Mouse (Mus musculus): ENCODE measurements around the gene Rad51b. TPM values are rescaled to one million over a fixed set of nuclear protein-coding genes. Genes with fewer than 3 reads are reported as not detected.

Rad51b gene
- total and polyA plus RNA-seq, 3 experiments, result 1.6 to 45.5 (median 22.0) TPM

GRCm38 (mm10) chr12:79821901-79822300 lies 524.8 kb downstream of the Rad51b start:
- no peak for TF ChIP-seq TAL1 (conservative IDR thresholded peaks at IDR 0.05; ENCODE audit: low read depth, low read length)
- no peak for TF ChIP-seq CTCF (IDR thresholded peaks at IDR 0.05; ENCODE audit: low read depth, low read length)
- no peak for TF ChIP-seq GATA2 (IDR thresholded peaks at IDR 0.05; ENCODE audit: borderline replicate concordance, low read depth, low read length)
- TF ChIP-seq POLR2AphosphoS5 (IDR thresholded peaks at IDR 0.05; ENCODE audit: insufficient replicate concordance, low read depth, low read length), result no peak
- no peak for TF ChIP-seq GATA1 (IDR thresholded peaks at IDR 0.05; ENCODE audit: borderline replicate concordance, low read length)
- Histone ChIP-seq H3K9me3 (replicated peaks) (no peaks in the 10 kb centered on the region), H3K27me3 (ENCODE audit: insufficient read depth, low read length) (no peaks in the 10 kb centered on the region), H3K4me1 (ENCODE audit: insufficient read depth, low read depth, low read length) (peaks cover 42% of the 10 kb centered on the region), H3K4me3 (ENCODE audit: low read depth, low read length) (no peak overlapping the region), H3K36me3 (replicated peaks) (no peaks in the 10 kb centered on the region)
- DNase-seq (ENCODE audit: low spot score) (no peak), ATAC-seq (ENCODE audit: extremely low read depth, insufficient number of reproducible peaks, low FRiP score, poor library complexity, severe bottlenecking) (no peak)

DNA sequence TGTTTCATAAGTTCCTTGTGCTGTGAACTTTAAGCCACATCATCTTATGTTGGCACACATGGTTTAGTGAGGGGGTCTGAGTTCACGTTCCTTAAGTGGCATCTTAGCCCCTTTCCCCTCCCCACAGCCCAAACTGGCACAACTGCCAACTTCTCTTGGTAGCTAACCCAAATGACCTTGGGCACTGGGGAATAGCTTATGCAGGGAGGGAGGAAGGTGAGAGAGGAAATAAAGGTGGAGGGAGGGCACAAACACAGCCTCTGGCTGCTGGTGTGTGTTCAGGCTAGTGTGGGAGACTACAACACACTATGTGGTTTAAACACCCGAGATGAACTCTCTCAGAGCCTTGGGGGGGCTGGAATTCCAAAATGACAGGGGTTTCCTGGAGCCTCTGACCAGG lies 525.3 kb downstream of the Rad51b start:
- Histone ChIP-seq H3K9me3 (replicated peaks) (no peaks in the 10 kb centered on the region), H3K27me3 (ENCODE audit: insufficient read depth, low read length) (no peaks in the 10 kb centered on the region), H3K4me3 (ENCODE audit: low read depth, low read length) (no peak overlapping the region), H3K4me1 (ENCODE audit: insufficient read depth, low read depth, low read length) (peaks cover 47% of the 10 kb centered on the region), H3K36me3 (replicated peaks) (no peaks in the 10 kb centered on the region)
- ATAC-seq (ENCODE audit: extremely low read depth, insufficient number of reproducible peaks, low FRiP score, poor library complexity, severe bottlenecking), result no peak
- TF ChIP-seq CTCF (IDR thresholded peaks at IDR 0.05; ENCODE audit: low read depth, low read length), result no peak
- no peak for TF ChIP-seq GATA2 (IDR thresholded peaks at IDR 0.05; ENCODE audit: borderline replicate concordance, low read depth, low read length)
- TF ChIP-seq TAL1 (conservative IDR thresholded peaks at IDR 0.05; ENCODE audit: low read depth, low read length), result no peak
- TF ChIP-seq POLR2AphosphoS5 (IDR thresholded peaks at IDR 0.05; ENCODE audit: insufficient replicate concordance, low read depth, low read length), result no peak
- no peak for TF ChIP-seq GATA1 (IDR thresholded peaks at IDR 0.05; ENCODE audit: borderline replicate concordance, low read length)
- DNase-seq (ENCODE audit: low spot score), result no peak

- no peak overlapping the region for H3K4me3 ChIP-seq (ENCODE audit: low read depth, low read length)
Observed at GRCm38 (mm10) chr12:79825922-79826321, 528.8 kb downstream of the Rad51b start.

DNA sequence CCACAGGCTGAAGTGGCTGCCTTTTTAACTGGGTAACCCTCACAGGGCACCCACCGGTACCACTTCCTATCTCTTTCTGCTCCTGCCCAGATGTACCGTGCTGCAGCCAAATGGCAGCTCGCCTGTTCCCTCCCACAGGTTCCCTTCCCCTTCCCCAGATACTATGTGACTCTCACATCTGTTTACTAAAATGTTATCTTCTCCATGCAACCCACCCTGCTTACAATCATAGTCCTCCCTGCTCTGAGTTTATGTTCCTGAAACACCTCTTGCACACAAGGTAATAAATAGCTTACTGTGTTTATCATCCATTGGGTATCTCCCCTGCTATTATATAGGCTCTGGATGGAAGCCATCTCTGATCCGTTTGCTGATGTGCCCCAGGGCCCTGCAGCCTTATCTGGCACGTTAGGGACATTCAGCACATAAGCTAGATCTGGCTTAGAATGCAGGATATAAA lies 530.2 kb downstream of the Rad51b start:
- Histone ChIP-seq H3K27me3 (ENCODE audit: insufficient read depth, low read length) (no peaks in the 10 kb centered on the region), H3K36me3 (replicated peaks) (no peaks in the 10 kb centered on the region), H3K4me3 (ENCODE audit: low read depth, low read length) (peak overlapping the region; percentile 21; the same call in 1 of the 2 replicates), H3K4me1 (ENCODE audit: insufficient read depth, low read depth, low read length) (peaks cover 65% of the 10 kb centered on the region), H3K9me3 (replicated peaks) (no peaks in the 10 kb centered on the region)
- DNase-seq (ENCODE audit: low spot score) (peak; percentile 72), ATAC-seq (ENCODE audit: extremely low read depth, insufficient number of reproducible peaks, low FRiP score, poor library complexity, severe bottlenecking) (peak; percentile 52)
- TF ChIP-seq POLR2AphosphoS5 (IDR thresholded peaks at IDR 0.05; ENCODE audit: insufficient replicate concordance, low read depth, low read length), result no peak
- TF ChIP-seq TAL1 (conservative IDR thresholded peaks at IDR 0.05; ENCODE audit: low read depth, low read length), result peak; percentile 66

More at GRCm38 (mm10) chr12:79825922-79826321, 528.8 kb downstream of the Rad51b start:
- ATAC-seq (ENCODE audit: extremely low read depth, insufficient number of reproducible peaks, low FRiP score, poor library complexity, severe bottlenecking) (no peak), DNase-seq (ENCODE audit: low spot score) (no peak)
- Histone ChIP-seq H3K27me3 (ENCODE audit: insufficient read depth, low read length) (no peaks in the 10 kb centered on the region), H3K36me3 (replicated peaks) (no peaks in the 10 kb centered on the region), H3K9me3 (replicated peaks) (no peaks in the 10 kb centered on the region), H3K4me1 (ENCODE audit: insufficient read depth, low read depth, low read length) (peaks cover 61% of the 10 kb centered on the region)
- TF ChIP-seq TAL1 (conservative IDR thresholded peaks at IDR 0.05; ENCODE audit: low read depth, low read length) (no peak), POLR2AphosphoS5 (IDR thresholded peaks at IDR 0.05; ENCODE audit: insufficient replicate concordance, low read depth, low read length) (no peak), GATA1 (IDR thresholded peaks at IDR 0.05; ENCODE audit: borderline replicate concordance, low read length) (no peak), GATA2 (IDR thresholded peaks at IDR 0.05; ENCODE audit: borderline replicate concordance, low read depth, low read length) (no peak), CTCF (IDR thresholded peaks at IDR 0.05; ENCODE audit: low read depth, low read length) (no peak)

DNA sequence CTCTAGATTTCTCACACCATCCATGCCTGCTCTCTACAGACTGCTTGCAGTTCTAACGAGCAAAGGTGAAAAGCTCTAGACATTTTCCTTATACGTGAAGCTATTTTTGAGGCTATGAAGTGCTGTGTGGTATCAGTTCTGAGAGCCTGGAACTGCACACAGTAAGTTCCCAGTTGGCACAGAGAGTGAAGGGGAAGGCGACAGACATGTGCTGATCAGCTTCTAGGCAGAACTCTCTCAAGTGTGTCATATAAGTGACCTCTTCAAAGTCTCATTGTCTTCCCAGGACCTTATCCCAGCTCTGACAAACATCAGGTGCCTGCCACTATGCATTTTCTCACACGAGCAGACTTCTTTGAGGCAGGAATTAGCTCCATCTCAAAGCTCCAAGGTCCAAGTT lies 530.7 kb downstream of the Rad51b start:
- H3K4me1 ChIP-seq (ENCODE audit: insufficient read depth, low read depth, low read length), result peaks cover 68% of the 10 kb centered on the region
- TF ChIP-seq CTCF (IDR thresholded peaks at IDR 0.05; ENCODE audit: low read depth, low read length) (no peak), TAL1 (conservative IDR thresholded peaks at IDR 0.05; ENCODE audit: low read depth, low read length) (no peak), GATA2 (IDR thresholded peaks at IDR 0.05; ENCODE audit: borderline replicate concordance, low read depth, low read length) (no peak), GATA1 (IDR thresholded peaks at IDR 0.05; ENCODE audit: borderline replicate concordance, low read length) (no peak), POLR2AphosphoS5 (IDR thresholded peaks at IDR 0.05; ENCODE audit: insufficient replicate concordance, low read depth, low read length) (no peak)
- H3K27me3 ChIP-seq (ENCODE audit: insufficient read depth, low read length), result no peaks in the 10 kb centered on the region
- H3K4me3 ChIP-seq (ENCODE audit: low read depth, low read length), result no peak overlapping the region
- DNase-seq (ENCODE audit: low spot score), result no peak
- ATAC-seq (ENCODE audit: extremely low read depth, insufficient number of reproducible peaks, low FRiP score, poor library complexity, severe bottlenecking), result no peak
- no peaks in the 10 kb centered on the region for H3K9me3 ChIP-seq (replicated peaks)
- no peaks in the 10 kb centered on the region for H3K36me3 ChIP-seq (replicated peaks)

DNA sequence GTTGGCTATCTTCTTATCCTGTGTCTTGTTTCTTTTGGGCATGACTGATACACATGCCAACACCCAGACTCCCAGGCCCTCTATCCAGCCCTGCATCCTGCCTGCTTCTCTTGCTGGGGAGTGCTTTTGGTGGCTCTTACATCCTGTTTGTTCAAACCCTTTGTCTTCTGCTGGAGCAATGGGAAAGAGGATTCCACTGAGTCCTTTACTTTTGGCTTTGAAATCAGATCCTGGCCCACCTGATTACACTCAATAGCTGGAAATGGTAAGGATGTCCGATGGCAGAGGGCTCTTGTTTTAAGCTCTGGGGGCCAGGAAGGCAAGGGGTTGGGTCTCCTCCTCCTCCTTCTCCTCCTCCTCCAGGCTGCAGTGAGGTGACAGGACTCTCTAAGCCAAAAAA lies 533.6 kb downstream of the Rad51b start:
- Histone ChIP-seq H3K9me3 (replicated peaks) (no peaks in the 10 kb centered on the region), H3K4me1 (ENCODE audit: insufficient read depth, low read depth, low read length) (peaks cover 77% of the 10 kb centered on the region), H3K36me3 (replicated peaks) (no peaks in the 10 kb centered on the region), H3K4me3 (ENCODE audit: low read depth, low read length) (no peak overlapping the region), H3K27me3 (ENCODE audit: insufficient read depth, low read length) (no peaks in the 10 kb centered on the region)
- ATAC-seq (ENCODE audit: extremely low read depth, insufficient number of reproducible peaks, low FRiP score, poor library complexity, severe bottlenecking) (no peak), DNase-seq (ENCODE audit: low spot score) (no peak)
- TF ChIP-seq POLR2AphosphoS5 (IDR thresholded peaks at IDR 0.05; ENCODE audit: insufficient replicate concordance, low read depth, low read length) (no peak), GATA1 (IDR thresholded peaks at IDR 0.05; ENCODE audit: borderline replicate concordance, low read length) (no peak), GATA2 (IDR thresholded peaks at IDR 0.05; ENCODE audit: borderline replicate concordance, low read depth, low read length) (no peak), TAL1 (conservative IDR thresholded peaks at IDR 0.05; ENCODE audit: low read depth, low read length) (no peak), CTCF (IDR thresholded peaks at IDR 0.05; ENCODE audit: low read depth, low read length) (no peak)
